Mouse (Mus musculus): Measurements from ENCODE around the gene Fbll1. TPM values are rescaled to one million over a fixed set of nuclear protein-coding genes. Genes with fewer than 3 reads are reported as not detected.
"Not testable (repeated sequence)": the region's sequence is repeated elsewhere in the genome, so short reads cannot be mapped to it uniquely, and the experiment has no call there.

Gene Fbll1
- not detected in 2 replicates for polyA plus RNA-seq (2012; rRNA removed)

GRCm38 (mm10) chr11:35798874-35799273 is at the start of gene Fbll1:
Gene Fbll1 (minus strand): TSS chr11:35798884.
- DNase-seq (ENCODE audit: low read depth in 1 of 2, low spot score in 2 of 2): peak in 1 of 2 experiments; percentile 3
- H3K4me1 ChIP-seq (ENCODE audit: control insufficient read depth, insufficient read depth, insufficient read length): no peaks in the 10 kb centered on the region; the same call in none of the 2 replicates
- 20% methylated on average over 11 of the region's 11 CpGs for WGBS
- no peaks in the 10 kb centered on the region for H3K36me3 ChIP-seq (ENCODE audit: control insufficient read depth, insufficient read depth, low read length)
- peaks cover 16% of the 10 kb centered on the region for H3K27me3 ChIP-seq (ENCODE audit: control insufficient read depth, insufficient read depth, low read length)
- TF ChIP-seq CTCF (IDR thresholded peaks at IDR 0.05; ENCODE audit: extremely low read depth, insufficient read depth, insufficient read length, insufficient replicate concordance) (no peak), POLR2A (IDR thresholded peaks at IDR 0.05; ENCODE audit: low read depth, low read length) (no peak)
- peak within 1 kb of the TSS; percentile 5; the same call in 1 of the 2 replicates for H3K4me3 ChIP-seq (ENCODE audit: extremely low read depth, insufficient read depth, insufficient read length)
- no peak within 1 kb of the TSS for H3K27ac ChIP-seq (ENCODE audit: insufficient read depth, low read length)

DNA sequence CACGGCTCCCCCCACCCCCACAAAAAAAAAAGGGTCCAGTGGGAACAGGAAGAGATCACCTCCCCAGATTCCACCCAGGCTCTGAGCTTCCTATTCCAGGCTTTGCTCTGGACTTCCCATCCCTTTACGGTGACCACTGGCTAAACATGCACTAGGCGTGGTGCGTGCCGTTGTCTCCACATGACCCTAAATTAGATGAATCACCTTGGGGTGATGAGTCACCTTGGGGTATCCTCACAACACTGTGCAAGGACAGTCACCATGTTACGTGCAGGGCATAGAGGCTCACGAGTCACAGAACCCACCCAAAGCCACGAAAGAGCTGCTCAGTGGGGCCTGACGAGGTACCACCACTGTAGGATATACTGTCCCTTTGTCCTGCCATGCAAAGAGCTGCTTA is 45.6 kb upstream of the Fbll1 start:
- H3K4me3 ChIP-seq (ENCODE audit: extremely low read depth, insufficient read depth, insufficient read length): no peak overlapping the region
- H3K4me1 ChIP-seq (ENCODE audit: control insufficient read depth, insufficient read depth, insufficient read length): peaks cover 4% of the 10 kb centered on the region; the same call in 1 of the 2 replicates
- WGBS: 83% methylated on average over 9 of the region's 9 CpGs
- no peaks in the 10 kb centered on the region for H3K36me3 ChIP-seq (ENCODE audit: control insufficient read depth, insufficient read depth, low read length)
- no peak overlapping the region for H3K27ac ChIP-seq (ENCODE audit: insufficient read depth, low read length)
- no peak for DNase-seq (ENCODE audit: low read depth in 1 of 2, low spot score in 2 of 2)
- H3K27me3 ChIP-seq (ENCODE audit: control insufficient read depth, insufficient read depth, low read length): no peaks in the 10 kb centered on the region
- TF ChIP-seq CTCF (IDR thresholded peaks at IDR 0.05; ENCODE audit: extremely low read depth, insufficient read depth, insufficient read length, insufficient replicate concordance) (no peak), POLR2A (IDR thresholded peaks at IDR 0.05; ENCODE audit: low read depth, low read length) (no peak)

DNA sequence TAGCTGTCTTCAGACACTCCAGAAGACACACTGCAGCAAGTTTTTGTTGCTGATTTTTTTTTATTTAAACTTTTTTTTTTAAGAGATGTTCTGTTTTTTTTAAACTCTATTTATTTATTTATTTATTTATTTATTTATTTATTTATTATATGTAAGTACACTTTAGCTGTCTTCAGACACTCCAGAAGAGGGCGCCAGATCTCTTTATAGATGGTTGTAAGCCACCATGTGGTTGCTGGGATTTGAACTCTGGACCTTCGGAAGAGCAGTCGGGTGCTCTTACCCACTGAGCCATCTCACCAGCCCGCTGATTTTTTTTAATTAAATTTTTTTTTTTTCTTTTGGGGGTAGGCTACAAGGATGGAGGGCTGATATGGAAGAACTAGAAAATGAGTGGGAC is 43.9 kb upstream of the Fbll1 start:
- not testable (repeated sequence) for H3K27ac ChIP-seq (ENCODE audit: insufficient read depth, low read length); H3K4me3 ChIP-seq (ENCODE audit: extremely low read depth, insufficient read depth, insufficient read length); H3K27me3 ChIP-seq (ENCODE audit: control insufficient read depth, insufficient read depth, low read length); H3K4me1 ChIP-seq (ENCODE audit: control insufficient read depth, insufficient read depth, insufficient read length); H3K36me3 ChIP-seq (ENCODE audit: control insufficient read depth, insufficient read depth, low read length); DNase-seq (ENCODE audit: low read depth in 1 of 2, low spot score in 2 of 2)
- 81% methylated on average over 4 of the region's 4 CpGs for WGBS

DNA sequence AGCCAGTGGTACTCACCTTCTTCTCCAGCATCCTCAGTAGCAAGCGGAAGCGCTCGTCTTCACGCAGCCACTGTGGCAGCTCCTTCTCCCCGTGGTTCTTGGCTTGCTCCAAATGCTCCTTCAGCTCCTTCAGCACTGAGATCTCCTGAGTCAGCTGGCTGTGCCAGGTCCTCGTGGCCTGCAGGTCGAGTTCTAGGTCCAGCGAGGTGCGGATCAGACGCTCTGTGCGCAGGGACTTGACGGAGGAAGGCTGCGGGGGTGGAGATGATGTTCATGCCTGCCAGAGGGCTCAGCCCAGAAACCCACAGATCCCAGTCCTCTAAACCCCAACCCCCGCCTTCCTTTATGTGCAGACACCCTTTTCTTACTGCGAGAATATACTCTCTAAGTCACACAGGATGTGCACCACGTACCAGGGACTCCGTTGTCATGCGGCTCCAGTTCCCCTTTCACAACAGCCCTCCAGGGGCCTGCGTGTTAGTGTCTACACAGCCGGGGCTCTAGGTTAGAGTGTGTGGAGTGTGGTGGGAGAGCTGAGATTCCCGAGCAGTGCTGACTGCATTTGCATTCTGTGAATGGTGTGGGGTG is 43.1 kb upstream of the Fbll1 start:
- DNase-seq (ENCODE audit: low read depth in 1 of 2, low spot score in 2 of 2): peak; percentile 41 to 45
- TF ChIP-seq CTCF (IDR thresholded peaks at IDR 0.05; ENCODE audit: extremely low read depth, insufficient read depth, insufficient read length, insufficient replicate concordance) (no peak), POLR2A (IDR thresholded peaks at IDR 0.05; ENCODE audit: low read depth, low read length) (no peak)
- H3K4me3 ChIP-seq (ENCODE audit: extremely low read depth, insufficient read depth, insufficient read length): no peak overlapping the region
- no peaks in the 10 kb centered on the region for H3K27me3 ChIP-seq (ENCODE audit: control insufficient read depth, insufficient read depth, low read length)
- 44% methylated on average over 21 of the region's 21 CpGs for WGBS
- H3K36me3 ChIP-seq (ENCODE audit: control insufficient read depth, insufficient read depth, low read length): no peaks in the 10 kb centered on the region
- peak overlapping the region; percentile 29; the same call in 1 of the 2 replicates for H3K27ac ChIP-seq (ENCODE audit: insufficient read depth, low read length)
- H3K4me1 ChIP-seq (ENCODE audit: control insufficient read depth, insufficient read depth, insufficient read length): peaks cover 4% of the 10 kb centered on the region; the same call in 1 of the 2 replicates

- H3K4me3 ChIP-seq (ENCODE audit: extremely low read depth, insufficient read depth, insufficient read length); DNase-seq (ENCODE audit: low read depth in 1 of 2, low spot score in 2 of 2); H3K27me3 ChIP-seq (ENCODE audit: control insufficient read depth, insufficient read depth, low read length); H3K4me1 ChIP-seq (ENCODE audit: control insufficient read depth, insufficient read depth, insufficient read length); H3K36me3 ChIP-seq (ENCODE audit: control insufficient read depth, insufficient read depth, low read length); H3K27ac ChIP-seq (ENCODE audit: insufficient read depth, low read length): not testable (repeated sequence)
- WGBS: 88% methylated on average over 4 of the region's 4 CpGs
Measured at GRCm38 (mm10) chr11:35840806-35841205, 42.1 kb upstream of the Fbll1 start.

DNA sequence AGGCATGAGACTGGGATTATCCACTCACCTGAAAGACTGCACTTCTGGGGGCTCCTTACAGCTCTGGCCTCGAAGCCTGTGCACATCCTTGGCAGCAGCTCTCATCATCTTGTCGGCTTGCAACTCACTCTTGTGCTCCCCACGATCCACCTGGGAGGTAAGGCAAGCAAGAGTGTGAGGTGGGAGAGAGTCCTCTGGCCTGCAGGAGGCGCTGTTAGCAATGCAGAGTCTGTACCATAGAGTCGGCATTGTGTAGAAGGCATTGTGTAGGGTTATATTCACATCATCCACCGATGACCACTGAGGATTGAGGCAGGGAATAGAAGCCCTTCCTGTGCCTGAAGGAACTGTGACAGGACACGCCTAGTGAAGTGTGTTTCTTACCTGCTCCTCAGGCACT is 41.6 kb upstream of the Fbll1 start:
- Histone ChIP-seq H3K4me1 (ENCODE audit: control insufficient read depth, insufficient read depth, insufficient read length) (peaks cover 4% of the 10 kb centered on the region; the same call in 1 of the 2 replicates), H3K4me3 (ENCODE audit: extremely low read depth, insufficient read depth, insufficient read length) (no peak overlapping the region), H3K36me3 (ENCODE audit: control insufficient read depth, insufficient read depth, low read length) (no peaks in the 10 kb centered on the region), H3K27ac (ENCODE audit: insufficient read depth, low read length) (no peak overlapping the region), H3K27me3 (ENCODE audit: control insufficient read depth, insufficient read depth, low read length) (no peaks in the 10 kb centered on the region)
- no peak for TF ChIP-seq POLR2A (IDR thresholded peaks at IDR 0.05; ENCODE audit: low read depth, low read length)
- no peak for TF ChIP-seq CTCF (IDR thresholded peaks at IDR 0.05; ENCODE audit: extremely low read depth, insufficient read depth, insufficient read length, insufficient replicate concordance)
- no peak for DNase-seq (ENCODE audit: low read depth in 1 of 2, low spot score in 2 of 2)
- WGBS: 81% methylated on average over 7 of the region's 7 CpGs

DNA sequence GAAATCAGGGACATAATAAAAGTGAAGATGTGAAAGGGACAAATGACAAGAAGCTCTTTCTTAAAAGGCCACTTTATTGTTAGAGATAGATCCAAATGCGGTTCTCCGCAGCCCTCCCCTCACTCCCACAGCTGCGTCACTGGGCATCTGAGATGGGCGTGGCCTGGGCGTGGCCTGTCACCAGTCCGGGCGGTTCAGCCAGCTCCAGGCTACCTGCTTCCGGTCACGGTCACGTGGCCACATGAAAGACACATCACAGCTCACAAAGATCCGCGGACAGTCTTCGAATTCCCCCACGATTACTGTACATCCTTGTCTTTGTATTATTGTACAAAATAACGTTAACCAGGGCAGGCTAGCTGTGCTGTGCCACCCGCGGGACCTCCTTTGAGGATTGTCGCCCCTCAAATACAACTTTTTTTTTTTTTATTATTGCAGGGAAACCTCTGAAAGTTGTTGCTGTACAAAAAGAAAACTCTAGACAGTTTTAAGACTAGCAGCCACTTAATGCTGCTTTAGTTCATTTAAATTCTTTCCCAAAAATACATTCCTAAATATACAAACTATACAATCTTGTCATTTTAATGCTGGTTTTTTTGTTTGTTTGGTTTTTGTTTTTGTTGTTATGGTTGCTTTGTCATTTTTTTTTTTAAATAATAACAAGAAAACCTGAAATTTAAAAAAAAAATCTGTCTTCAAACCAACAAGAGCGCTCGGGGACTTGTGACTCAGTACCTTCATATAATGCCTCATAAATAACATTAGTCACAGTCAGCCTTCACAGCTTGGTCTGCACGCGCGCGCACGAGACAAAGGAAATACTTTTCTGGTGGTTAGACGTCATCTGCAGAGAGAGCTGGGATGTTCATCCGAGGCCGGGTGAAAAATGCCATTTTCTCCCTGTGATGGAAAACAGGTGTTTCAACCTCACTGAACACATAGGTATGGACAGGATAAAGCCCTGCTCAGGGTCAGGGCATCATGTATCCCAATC is 40.0 kb upstream of the Fbll1 start:
- Histone ChIP-seq H3K27me3 (ENCODE audit: control insufficient read depth, insufficient read depth, low read length) (no peaks in the 10 kb centered on the region), H3K4me1 (ENCODE audit: control insufficient read depth, insufficient read depth, insufficient read length) (peaks cover 4% of the 10 kb centered on the region; the same call in 1 of the 2 replicates), H3K4me3 (ENCODE audit: extremely low read depth, insufficient read depth, insufficient read length) (peak overlapping the region; percentile 58), H3K27ac (ENCODE audit: insufficient read depth, low read length) (peak overlapping the region; percentile 29; the same call in 1 of the 2 replicates), H3K36me3 (ENCODE audit: control insufficient read depth, insufficient read depth, low read length) (no peaks in the 10 kb centered on the region)
- TF ChIP-seq CTCF (IDR thresholded peaks at IDR 0.05; ENCODE audit: extremely low read depth, insufficient read depth, insufficient read length, insufficient replicate concordance) (no peak), POLR2A (IDR thresholded peaks at IDR 0.05; ENCODE audit: low read depth, low read length) (no peak; the same call in 1 of the 2 replicates)
- 8% methylated on average over 28 of the region's 28 CpGs for WGBS
- DNase-seq (ENCODE audit: low read depth in 1 of 2, low spot score in 2 of 2): peak; percentile 57 to 92
